Mouse (Mus musculus): ENCODE results near the gene Glud1. TPM values are rescaled to one million over a fixed set of nuclear protein-coding genes. Genes with fewer than 3 reads are reported as not detected.

Gene Glud1
- polyA plus RNA-seq, 1 experiment = 136 TPM

DNA sequence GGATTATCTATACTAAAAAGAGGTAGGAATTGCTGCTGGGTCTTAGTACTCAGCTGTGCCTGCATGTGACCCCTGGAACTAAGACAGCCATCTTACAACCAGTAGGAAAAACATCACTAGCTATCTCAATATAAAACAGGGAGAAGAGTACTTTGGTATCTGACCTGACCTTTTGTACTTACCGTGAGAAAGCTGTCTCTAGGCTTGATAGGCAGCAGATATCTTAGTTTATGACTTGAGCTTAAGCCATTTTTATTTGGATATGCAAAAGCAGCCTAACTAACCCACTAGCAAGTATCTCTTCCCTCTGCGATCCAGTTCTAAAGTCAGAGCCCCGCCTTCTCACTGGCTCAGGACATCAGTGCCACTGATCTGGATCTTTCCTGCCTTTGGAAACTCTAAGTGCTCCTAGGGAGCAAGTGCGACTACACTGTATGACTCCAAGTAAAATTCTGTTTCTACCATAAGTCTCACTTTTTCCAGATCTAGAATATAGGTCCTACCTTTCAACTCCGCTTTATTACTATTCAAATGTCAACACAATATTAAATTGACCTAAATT lies 7.8 kb upstream of the Glud1 start:
- Histone ChIP-seq H3K79me2 (ENCODE audit: control insufficient read depth, insufficient read depth) (no peaks in the 10 kb centered on the region), H3K4me3 (ENCODE audit: insufficient read depth, poor library complexity, severe bottlenecking) (no peak overlapping the region), H3ac (ENCODE audit: control insufficient read depth, insufficient read length, low read depth) (no peak overlapping the region), H3K27me3 (ENCODE audit: control insufficient read depth, insufficient read depth, insufficient read length) (no peaks in the 10 kb centered on the region), H3K79me3 (ENCODE audit: low read depth) (no peaks in the 10 kb centered on the region), H3K36me3 (ENCODE audit: control insufficient read depth, insufficient read depth) (no peaks in the 10 kb centered on the region)
- TF ChIP-seq USF1 (IDR thresholded peaks at IDR 0.05; ENCODE audit: low read depth) (no peak), MYOG (IDR thresholded peaks at IDR 0.05; ENCODE audit: control insufficient read depth, extremely low read depth, insufficient read length) (no peak), MYOD1 (IDR thresholded peaks at IDR 0.05; ENCODE audit: control insufficient read depth, insufficient read length, low read depth) (no peak), MAX (IDR thresholded peaks at IDR 0.05) (no peak), CEBPB (IDR thresholded peaks at IDR 0.05; ENCODE audit: low read depth) (no peak), CTCF (IDR thresholded peaks at IDR 0.05; ENCODE audit: control insufficient read depth, insufficient read depth, insufficient read length) (no peak), FOSL1 (IDR thresholded peaks at IDR 0.05; ENCODE audit: insufficient read depth, low read length, poor library complexity, severe bottlenecking) (no peak)

DNA sequence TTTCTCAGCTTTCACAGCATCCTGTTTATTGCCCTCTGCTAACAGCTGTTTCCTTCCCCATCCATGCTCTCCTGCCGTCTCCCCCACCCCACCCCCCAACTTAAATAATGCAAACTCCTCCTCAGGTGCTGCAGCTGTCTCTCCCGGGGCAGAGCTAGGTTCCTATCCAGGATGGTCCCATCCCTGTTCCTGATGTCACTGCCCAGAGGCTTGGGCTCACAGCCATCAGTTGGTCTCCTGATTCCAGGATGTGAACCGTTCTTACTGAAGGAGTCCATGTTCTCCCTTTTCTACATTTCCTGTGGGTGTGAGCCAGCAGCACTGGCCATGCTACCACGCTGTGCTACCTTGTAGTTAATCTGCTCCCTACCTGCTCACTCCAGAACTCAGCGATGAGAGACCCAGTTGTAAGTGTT lies 7.3 kb upstream of the Glud1 start:
- Histone ChIP-seq H3K27me3 (ENCODE audit: control insufficient read depth, insufficient read depth, insufficient read length) (no peaks in the 10 kb centered on the region), H3K4me3 (ENCODE audit: insufficient read depth, poor library complexity, severe bottlenecking) (no peak overlapping the region), H3ac (ENCODE audit: control insufficient read depth, insufficient read length, low read depth) (no peak overlapping the region), H3K79me2 (ENCODE audit: control insufficient read depth, insufficient read depth) (no peaks in the 10 kb centered on the region), H3K36me3 (ENCODE audit: control insufficient read depth, insufficient read depth) (no peaks in the 10 kb centered on the region), H3K79me3 (ENCODE audit: low read depth) (no peaks in the 10 kb centered on the region)
- TF ChIP-seq MYOG (IDR thresholded peaks at IDR 0.05; ENCODE audit: control insufficient read depth, extremely low read depth, insufficient read length) (no peak), MAX (IDR thresholded peaks at IDR 0.05) (no peak)

DNA sequence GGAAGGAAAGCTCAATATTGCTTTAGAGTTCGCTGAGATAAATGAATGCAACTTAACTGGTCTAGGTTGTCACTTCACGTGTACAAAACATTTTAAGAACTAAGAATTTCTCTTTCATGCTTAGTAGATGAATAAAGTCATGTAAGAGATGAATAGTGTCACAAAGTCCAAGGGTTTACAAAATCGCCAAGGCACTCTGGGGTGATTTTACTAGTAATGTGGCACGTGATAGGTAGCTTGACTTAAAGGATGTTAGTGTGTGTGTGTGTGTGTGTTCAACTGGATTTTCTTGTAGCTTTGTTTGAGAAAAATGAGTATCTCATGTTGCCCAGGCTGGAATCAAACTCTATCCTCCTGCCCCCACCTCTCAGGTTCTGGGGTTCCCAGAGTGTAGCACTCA lies 1.3 kb upstream of the Glud1 start:
- H3ac ChIP-seq (ENCODE audit: control insufficient read depth, insufficient read length, low read depth) = no peak overlapping the region
- H3K4me3 ChIP-seq (ENCODE audit: insufficient read depth, poor library complexity, severe bottlenecking) = peak overlapping the region; percentile 37
- H3K27me3 ChIP-seq (ENCODE audit: control insufficient read depth, insufficient read depth, insufficient read length) = no peaks in the 10 kb centered on the region
- H3K79me3 ChIP-seq (ENCODE audit: low read depth) = peaks cover 31% of the 10 kb centered on the region
- TF ChIP-seq USF1 (IDR thresholded peaks at IDR 0.05; ENCODE audit: low read depth) (no peak), CTCF (IDR thresholded peaks at IDR 0.05; ENCODE audit: control insufficient read depth, insufficient read depth, insufficient read length) (no peak), CEBPB (IDR thresholded peaks at IDR 0.05; ENCODE audit: low read depth) (no peak), MYOG (IDR thresholded peaks at IDR 0.05; ENCODE audit: control insufficient read depth, extremely low read depth, insufficient read length) (no peak), FOSL1 (IDR thresholded peaks at IDR 0.05; ENCODE audit: insufficient read depth, low read length, poor library complexity, severe bottlenecking) (no peak), MYOD1 (IDR thresholded peaks at IDR 0.05; ENCODE audit: control insufficient read depth, insufficient read length, low read depth) (no peak), MAX (IDR thresholded peaks at IDR 0.05) (no peak)
- H3K79me2 ChIP-seq (ENCODE audit: control insufficient read depth, insufficient read depth) = peaks cover 40% of the 10 kb centered on the region
- H3K36me3 ChIP-seq (ENCODE audit: control insufficient read depth, insufficient read depth) = peaks cover 7% of the 10 kb centered on the region

DNA sequence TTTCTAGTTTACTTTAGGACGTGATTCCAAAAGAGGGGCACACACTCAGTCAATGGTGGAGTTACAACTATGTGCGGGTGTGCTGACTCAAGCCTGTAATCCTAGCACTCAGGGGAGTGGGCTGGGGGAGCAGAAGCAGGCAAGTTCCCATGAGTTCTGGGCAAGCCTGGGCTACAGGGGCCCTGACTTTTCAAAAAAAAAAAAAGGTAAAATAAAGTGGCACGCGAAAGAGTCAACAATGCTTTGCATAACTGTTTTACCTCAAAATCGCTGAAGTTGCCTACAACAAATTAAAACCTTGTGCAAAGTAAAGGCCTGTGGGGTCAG lies 657 bp upstream of the Glud1 start:
- peaks cover 37% of the 10 kb centered on the region for H3K79me3 ChIP-seq (ENCODE audit: low read depth)
- peak overlapping the region; percentile 37 for H3K4me3 ChIP-seq (ENCODE audit: insufficient read depth, poor library complexity, severe bottlenecking)
- peaks cover 46% of the 10 kb centered on the region for H3K79me2 ChIP-seq (ENCODE audit: control insufficient read depth, insufficient read depth)
- no peaks in the 10 kb centered on the region for H3K27me3 ChIP-seq (ENCODE audit: control insufficient read depth, insufficient read depth, insufficient read length)
- TF ChIP-seq USF1 (IDR thresholded peaks at IDR 0.05; ENCODE audit: low read depth) = no peak
- no peak for TF ChIP-seq MAX (IDR thresholded peaks at IDR 0.05)
- no peak for TF ChIP-seq MYOD1 (IDR thresholded peaks at IDR 0.05; ENCODE audit: control insufficient read depth, insufficient read length, low read depth)
- TF ChIP-seq FOSL1 (IDR thresholded peaks at IDR 0.05; ENCODE audit: insufficient read depth, low read length, poor library complexity, severe bottlenecking) = no peak
- TF ChIP-seq CTCF (IDR thresholded peaks at IDR 0.05; ENCODE audit: control insufficient read depth, insufficient read depth, insufficient read length) = no peak
- no peak for TF ChIP-seq CEBPB (IDR thresholded peaks at IDR 0.05; ENCODE audit: low read depth)
- no peak for TF ChIP-seq MYOG (IDR thresholded peaks at IDR 0.05; ENCODE audit: control insufficient read depth, extremely low read depth, insufficient read length)
- peaks cover 13% of the 10 kb centered on the region for H3K36me3 ChIP-seq (ENCODE audit: control insufficient read depth, insufficient read depth)
- peak overlapping the region; percentile 83 for H3ac ChIP-seq (ENCODE audit: control insufficient read depth, insufficient read length, low read depth)

DNA sequence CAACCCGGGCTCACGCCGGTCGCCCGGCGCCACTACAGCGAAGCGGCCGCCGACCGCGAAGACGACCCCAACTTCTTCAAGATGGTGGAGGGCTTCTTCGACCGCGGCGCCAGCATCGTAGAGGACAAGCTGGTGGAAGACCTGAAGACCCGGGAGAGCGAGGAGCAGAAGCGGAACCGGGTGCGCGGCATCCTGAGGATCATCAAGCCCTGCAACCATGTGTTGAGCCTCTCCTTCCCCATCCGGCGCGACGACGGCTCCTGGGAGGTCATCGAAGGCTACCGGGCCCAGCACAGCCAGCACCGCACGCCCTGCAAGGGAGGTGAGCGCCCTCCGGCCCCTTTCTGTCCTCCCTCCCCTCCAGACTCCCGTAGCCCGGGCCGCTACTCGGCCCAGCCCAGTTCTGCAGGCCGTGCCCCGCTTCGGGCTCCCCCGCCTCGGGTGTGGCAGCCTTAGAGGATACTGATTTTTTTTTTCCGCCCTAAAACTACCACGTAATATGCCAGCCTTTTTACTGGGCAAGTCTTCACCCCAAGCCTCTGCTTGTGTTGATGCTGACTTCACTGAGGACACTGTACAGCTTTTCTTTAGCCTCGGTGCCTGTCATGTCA lies 599 bp downstream of the Glud1 start:
- H3K4me3 ChIP-seq (ENCODE audit: insufficient read depth, poor library complexity, severe bottlenecking) = peak overlapping the region; percentile 64
- no peaks in the 10 kb centered on the region for H3K27me3 ChIP-seq (ENCODE audit: control insufficient read depth, insufficient read depth, insufficient read length)
- peaks cover 58% of the 10 kb centered on the region for H3K79me2 ChIP-seq (ENCODE audit: control insufficient read depth, insufficient read depth)
- TF ChIP-seq FOSL1 (IDR thresholded peaks at IDR 0.05; ENCODE audit: insufficient read depth, low read length, poor library complexity, severe bottlenecking) = no peak
- no peak for TF ChIP-seq MYOG (IDR thresholded peaks at IDR 0.05; ENCODE audit: control insufficient read depth, extremely low read depth, insufficient read length)
- no peak for TF ChIP-seq USF1 (IDR thresholded peaks at IDR 0.05; ENCODE audit: low read depth)
- no peak for TF ChIP-seq CEBPB (IDR thresholded peaks at IDR 0.05; ENCODE audit: low read depth)
- TF ChIP-seq MAX (IDR thresholded peaks at IDR 0.05) = no peak
- no peak for TF ChIP-seq CTCF (IDR thresholded peaks at IDR 0.05; ENCODE audit: control insufficient read depth, insufficient read depth, insufficient read length)
- no peak for TF ChIP-seq MYOD1 (IDR thresholded peaks at IDR 0.05; ENCODE audit: control insufficient read depth, insufficient read length, low read depth)
- H3K36me3 ChIP-seq (ENCODE audit: control insufficient read depth, insufficient read depth) = peaks cover 13% of the 10 kb centered on the region
- peak overlapping the region; percentile 82 for H3ac ChIP-seq (ENCODE audit: control insufficient read depth, insufficient read length, low read depth)
- peaks cover 49% of the 10 kb centered on the region for H3K79me3 ChIP-seq (ENCODE audit: low read depth)

DNA sequence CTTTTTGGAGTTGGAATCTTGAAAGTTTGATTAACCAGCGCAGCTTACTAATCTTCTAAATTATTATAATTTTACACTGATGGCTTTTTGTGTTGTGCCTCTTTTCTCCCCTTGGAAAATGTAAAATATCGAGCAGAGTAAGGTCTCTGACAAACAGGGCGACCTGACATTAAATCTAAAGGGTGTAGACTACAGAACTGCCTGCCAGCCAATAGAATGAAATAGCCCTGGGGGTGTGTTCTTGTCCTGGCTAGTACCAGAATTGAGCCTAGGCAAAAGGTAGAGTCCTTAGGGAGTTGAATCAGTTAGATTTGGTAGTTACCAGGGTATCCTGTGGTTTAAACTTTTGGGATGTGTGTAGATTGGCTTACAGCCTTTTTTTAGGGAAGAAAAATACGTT lies 1.2 kb downstream of the Glud1 start:
- peaks cover 13% of the 10 kb centered on the region for H3K36me3 ChIP-seq (ENCODE audit: control insufficient read depth, insufficient read depth)
- peaks cover 54% of the 10 kb centered on the region for H3K79me3 ChIP-seq (ENCODE audit: low read depth)
- peaks cover 64% of the 10 kb centered on the region for H3K79me2 ChIP-seq (ENCODE audit: control insufficient read depth, insufficient read depth)
- H3K27me3 ChIP-seq (ENCODE audit: control insufficient read depth, insufficient read depth, insufficient read length) = no peaks in the 10 kb centered on the region
- no peak for TF ChIP-seq MYOD1 (IDR thresholded peaks at IDR 0.05; ENCODE audit: control insufficient read depth, insufficient read length, low read depth)
- no peak for TF ChIP-seq MYOG (IDR thresholded peaks at IDR 0.05; ENCODE audit: control insufficient read depth, extremely low read depth, insufficient read length)
- no peak for TF ChIP-seq MAX (IDR thresholded peaks at IDR 0.05)
- TF ChIP-seq CTCF (IDR thresholded peaks at IDR 0.05; ENCODE audit: control insufficient read depth, insufficient read depth, insufficient read length) = no peak
- TF ChIP-seq FOSL1 (IDR thresholded peaks at IDR 0.05; ENCODE audit: insufficient read depth, low read length, poor library complexity, severe bottlenecking) = no peak
- no peak for TF ChIP-seq CEBPB (IDR thresholded peaks at IDR 0.05; ENCODE audit: low read depth)
- TF ChIP-seq USF1 (IDR thresholded peaks at IDR 0.05; ENCODE audit: low read depth) = no peak
- peak overlapping the region; percentile 82 for H3ac ChIP-seq (ENCODE audit: control insufficient read depth, insufficient read length, low read depth)
- H3K4me3 ChIP-seq (ENCODE audit: insufficient read depth, poor library complexity, severe bottlenecking) = peak overlapping the region; percentile 64
